Mouse (Mus musculus): ENCODE data around the gene Antxr2.

DNA sequence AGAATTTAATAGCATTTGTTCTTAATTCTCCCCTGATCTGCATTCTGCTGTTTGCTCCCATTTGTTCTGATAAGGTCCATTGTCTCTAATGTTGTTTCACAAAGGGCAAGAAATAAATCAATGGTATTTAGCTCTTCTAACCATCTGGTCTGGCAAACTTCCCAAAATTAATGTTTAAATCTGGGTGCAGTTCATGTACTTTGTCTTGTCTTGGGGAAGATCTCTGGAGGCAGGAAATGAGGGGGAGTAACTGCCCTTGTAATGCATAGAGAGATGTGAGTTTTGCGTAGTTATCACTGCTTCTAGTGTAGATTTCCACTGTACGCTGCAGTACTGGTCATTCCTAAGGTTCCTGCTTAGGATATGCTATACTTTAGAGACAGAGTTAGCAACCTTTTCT lies 193.5 kb downstream of the Antxr2 start:
- no peak for TF ChIP-seq PAX5 (IDR thresholded peaks at IDR 0.05; ENCODE audit: low read length)
- no peak for TF ChIP-seq CHD2 (IDR thresholded peaks at IDR 0.05; ENCODE audit: low read length)
- no peak for TF ChIP-seq CTCF (conservative IDR thresholded peaks at IDR 0.05 in 1 of 2, IDR thresholded peaks at IDR 0.05 in 1 of 2; ENCODE audit: low read depth in 2 of 2, low read length in 2 of 2)
- no peak for TF ChIP-seq MYC (IDR thresholded peaks at IDR 0.05; ENCODE audit: low read depth, low read length)

Measured in CH12.LX (cell line).